Mouse (Mus musculus): ENCODE data around the gene Pdcd4.

- TF ChIP-seq EP300 (IDR thresholded peaks at IDR 0.05) (no peak), CTCF (IDR thresholded peaks at IDR 0.05) (no peak)
Observed at GRCm38 (mm10) chr19:53906033-53906702, 14.1 kb downstream of the Pdcd4 start.

Data from lung, postnatal 0 days (tissue).